Mouse (Mus musculus): ENCODE measurements at regions not wholly inside any gene's neighbourhood (a gene's known extent, or its start where the extent isn't known, plus 50 kb on each side); places are given as distances from the start of the nearest gene placed in this dataset.

DNA sequence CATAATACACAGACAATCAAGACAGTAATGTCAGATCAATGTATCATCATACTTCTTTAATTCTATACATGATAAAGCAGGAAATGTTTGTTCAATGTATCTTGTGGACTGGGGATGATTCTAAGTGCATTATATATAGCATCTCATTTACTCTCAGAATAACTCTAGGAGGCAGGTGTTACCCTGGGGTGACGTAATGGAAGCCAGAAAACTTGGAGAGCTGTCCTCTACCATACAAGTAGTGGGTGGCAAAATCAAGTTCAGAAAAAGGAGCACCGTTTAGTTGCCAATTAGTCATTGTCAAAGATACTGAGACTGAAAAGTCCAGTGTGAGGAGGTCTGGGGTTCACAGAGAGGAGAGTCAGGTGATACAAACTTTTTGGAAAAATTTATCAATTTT lies 136.0 kb downstream of the Sec23a start:
- TF ChIP-seq CTCF (IDR thresholded peaks at IDR 0.05; ENCODE audit: low read depth): no peak
- TF ChIP-seq EP300 (IDR thresholded peaks at IDR 0.05; ENCODE audit: low read depth): no peak
